Mouse (Mus musculus): ENCODE results near the gene Kcnv2. TPM values are rescaled to one million over a fixed set of nuclear protein-coding genes. Genes with fewer than 3 reads are reported as not detected.

The Kcnv2 gene
- polyA plus RNA-seq, 1 experiment from 2014 or later, result 0.13 TPM

DNA sequence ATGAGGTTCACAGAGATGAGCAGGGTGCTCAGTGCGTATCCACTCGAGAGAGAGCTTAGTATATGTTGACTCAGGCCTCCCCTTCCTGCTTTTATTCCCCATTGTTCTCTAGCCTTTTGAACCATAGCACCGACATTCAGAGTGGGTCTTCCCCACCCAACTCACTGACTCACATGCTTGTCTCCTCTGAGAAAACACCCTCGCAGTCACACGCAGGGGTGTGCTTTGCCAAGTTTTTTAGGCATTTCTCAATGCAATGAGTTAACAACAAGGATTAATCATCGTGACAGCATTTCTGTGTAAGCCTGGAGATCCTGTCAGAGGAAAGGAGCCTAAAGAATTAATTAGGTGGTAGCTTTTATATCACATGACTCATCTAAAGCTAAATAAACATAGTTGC is 29.3 kb downstream of the Kcnv2 start:
- no peak overlapping the region for H3K4me3 ChIP-seq (ENCODE audit: low read length)
- 53% methylated on average over 6 of the region's 6 CpGs for WGBS
- ATAC-seq, result 0 out of 2 replicates have a peak, but pooled peaks have one; percentile 34
- H3K27ac ChIP-seq (ENCODE audit: low read depth, low read length), result no peak overlapping the region
- no peaks in the 10 kb centered on the region for H3K27me3 ChIP-seq (replicated peaks; ENCODE audit: control insufficient read depth, insufficient read depth, low read length)
- H3K4me1 ChIP-seq (ENCODE audit: control insufficient read depth, insufficient read depth, low read depth, low read length), result no peaks in the 10 kb centered on the region
- H3K9ac ChIP-seq (ENCODE audit: low read depth, low read length), result no peak overlapping the region
- no peaks in the 10 kb centered on the region for H3K36me3 ChIP-seq (ENCODE audit: control insufficient read depth, insufficient read depth, low read length)
- no peaks in the 10 kb centered on the region for H3K9me3 ChIP-seq (ENCODE audit: control insufficient read depth, low read length)
- H3K4me2 ChIP-seq (ENCODE audit: low read length), result no peak overlapping the region

- no peak overlapping the region for H3K4me2 ChIP-seq (ENCODE audit: low read length)
- H3K4me3 ChIP-seq (ENCODE audit: low read length), result no peak overlapping the region
- no peaks in the 10 kb centered on the region; the same call in 1 of the 2 replicates for H3K4me1 ChIP-seq (ENCODE audit: control insufficient read depth, insufficient read depth, low read depth, low read length)
- no peaks in the 10 kb centered on the region for H3K36me3 ChIP-seq (ENCODE audit: control insufficient read depth, insufficient read depth, low read length)
- no peaks in the 10 kb centered on the region for H3K9me3 ChIP-seq (ENCODE audit: control insufficient read depth, low read length)
- H3K9ac ChIP-seq (ENCODE audit: low read depth, low read length), result no peak overlapping the region
- no peak for ATAC-seq
- H3K27me3 ChIP-seq (replicated peaks; ENCODE audit: control insufficient read depth, insufficient read depth, low read length), result no peaks in the 10 kb centered on the region
- H3K27ac ChIP-seq (ENCODE audit: low read depth, low read length), result no peak overlapping the region
These were observed 38.0 kb downstream of the Kcnv2 start for GRCm38 (mm10) chr19:27360381-27360780.

DNA sequence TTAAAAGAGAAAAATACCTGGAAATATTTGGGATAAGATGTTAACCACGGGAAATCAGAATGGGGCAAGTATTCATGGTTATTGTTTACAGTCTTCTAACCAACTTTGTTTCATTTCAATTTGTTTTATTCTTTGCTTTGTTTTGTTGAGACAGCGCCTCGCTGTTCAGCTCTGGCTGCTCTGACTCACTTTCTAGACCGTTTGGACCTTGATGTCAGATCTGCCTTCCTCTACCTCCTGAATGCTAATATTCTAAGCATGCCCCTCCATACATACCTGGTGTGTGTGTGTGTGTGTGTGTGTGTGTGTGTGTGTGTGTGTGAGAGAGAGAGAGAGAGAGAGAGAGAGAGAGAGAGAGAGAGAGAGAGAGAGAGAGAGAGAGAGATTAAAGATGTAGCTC is 41.5 kb downstream of the Kcnv2 start:
- ATAC-seq, result no peak
- 62% methylated on average over 4 of the region's 4 CpGs for WGBS

DNA sequence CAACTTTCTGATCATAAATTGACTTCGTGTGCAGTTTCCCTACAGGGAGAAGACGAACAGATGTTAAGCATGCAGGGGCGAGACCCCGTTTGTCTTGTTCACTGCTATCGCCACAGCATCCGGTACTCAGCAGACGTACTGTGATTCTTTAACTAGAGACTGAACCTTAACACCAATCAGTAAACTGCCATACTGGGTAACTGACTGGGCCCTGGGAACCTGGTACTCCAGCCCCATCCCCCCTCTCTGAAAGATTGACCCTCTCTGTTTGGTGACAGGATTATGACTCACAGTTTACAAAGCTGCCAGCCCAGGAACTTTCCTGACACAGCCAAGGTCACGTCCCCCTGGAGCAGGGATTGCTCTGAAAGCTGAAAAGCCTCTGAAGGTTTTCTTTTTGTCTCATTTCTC is 42.1 kb downstream of the Kcnv2 start:
- Histone ChIP-seq H3K9ac (ENCODE audit: low read depth, low read length) (no peak overlapping the region), H3K4me2 (ENCODE audit: low read length) (peak overlapping the region; percentile 30), H3K27ac (ENCODE audit: low read depth, low read length) (no peak overlapping the region), H3K4me3 (ENCODE audit: low read length) (no peak overlapping the region), H3K9me3 (ENCODE audit: control insufficient read depth, low read length) (no peaks in the 10 kb centered on the region), H3K4me1 (ENCODE audit: control insufficient read depth, insufficient read depth, low read depth, low read length) (no peaks in the 10 kb centered on the region; the same call in 1 of the 2 replicates), H3K27me3 (replicated peaks; ENCODE audit: control insufficient read depth, insufficient read depth, low read length) (no peaks in the 10 kb centered on the region), H3K36me3 (ENCODE audit: control insufficient read depth, insufficient read depth, low read length) (no peaks in the 10 kb centered on the region)
- peak; percentile 48; the same call in 1 of the 2 replicates for ATAC-seq
- WGBS, result 19% methylated on average over 8 of the region's 8 CpGs

More for the DNA sequence above, 41.5 kb downstream of the Kcnv2 start:
- Histone ChIP-seq H3K36me3 (ENCODE audit: control insufficient read depth, insufficient read depth, low read length) (no peaks in the 10 kb centered on the region), H3K9me3 (ENCODE audit: control insufficient read depth, low read length) (no peaks in the 10 kb centered on the region), H3K4me3 (ENCODE audit: low read length) (no peak overlapping the region), H3K27me3 (replicated peaks; ENCODE audit: control insufficient read depth, insufficient read depth, low read length) (no peaks in the 10 kb centered on the region), H3K9ac (ENCODE audit: low read depth, low read length) (no peak overlapping the region), H3K27ac (ENCODE audit: low read depth, low read length) (no peak overlapping the region), H3K4me1 (ENCODE audit: control insufficient read depth, insufficient read depth, low read depth, low read length) (no peaks in the 10 kb centered on the region; the same call in 1 of the 2 replicates), H3K4me2 (ENCODE audit: low read length) (no peak overlapping the region; the same call in 1 of the 2 replicates)

GRCm38 (mm10) chr19:27366113-27366746 is 43.8 kb downstream of the Kcnv2 start:
- H3K27ac ChIP-seq (ENCODE audit: low read depth, low read length), result no peak overlapping the region
- H3K36me3 ChIP-seq (ENCODE audit: control insufficient read depth, insufficient read depth, low read length), result no peaks in the 10 kb centered on the region
- 88% methylated on average over 10 of the region's 10 CpGs for WGBS
- H3K4me2 ChIP-seq (ENCODE audit: low read length), result no peak overlapping the region
- no peaks in the 10 kb centered on the region for H3K9me3 ChIP-seq (ENCODE audit: control insufficient read depth, low read length)
- no peak overlapping the region for H3K4me3 ChIP-seq (ENCODE audit: low read length)
- no peak overlapping the region for H3K9ac ChIP-seq (ENCODE audit: low read depth, low read length)
- ATAC-seq, result no peak
- H3K4me1 ChIP-seq (ENCODE audit: control insufficient read depth, insufficient read depth, low read depth, low read length), result no peaks in the 10 kb centered on the region; the same call in 1 of the 2 replicates
- H3K27me3 ChIP-seq (replicated peaks; ENCODE audit: control insufficient read depth, insufficient read depth, low read length), result no peaks in the 10 kb centered on the region

DNA sequence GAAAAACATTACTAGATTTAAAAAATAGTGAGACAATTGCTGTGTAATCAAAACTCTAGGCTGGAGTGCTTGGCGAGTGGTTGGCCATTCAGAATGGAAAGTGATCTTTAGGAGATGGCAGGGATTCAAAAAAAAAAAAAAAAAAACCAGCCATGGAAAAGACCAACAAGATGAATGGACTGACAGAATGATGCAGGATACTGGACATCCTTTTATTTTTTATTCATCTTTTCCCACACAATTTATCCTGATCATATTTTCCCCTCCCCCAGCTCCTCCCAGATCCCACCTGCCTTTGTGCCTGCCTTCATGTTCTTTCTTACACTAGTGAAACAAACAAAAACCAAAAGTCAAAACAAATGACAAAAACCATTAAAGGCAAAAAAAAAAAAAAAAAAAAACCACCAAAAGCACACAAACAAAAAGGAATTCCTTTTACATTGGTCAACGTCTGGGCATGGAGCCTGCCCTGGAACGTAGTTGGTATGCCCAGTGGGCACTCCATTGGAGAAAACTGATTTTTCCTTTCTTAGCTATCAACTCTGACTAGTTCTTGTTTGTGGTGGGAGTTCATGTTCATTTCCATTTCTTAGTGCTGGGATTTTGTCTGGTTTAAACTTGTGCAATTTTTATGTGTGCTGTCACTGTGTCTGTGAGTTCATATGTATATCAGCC is 47.2 kb downstream of the Kcnv2 start:
- 61% methylated on average over 3 of the region's 3 CpGs for WGBS
- Histone ChIP-seq H3K4me1 (ENCODE audit: control insufficient read depth, insufficient read depth, low read depth, low read length) (no peaks in the 10 kb centered on the region), H3K4me3 (ENCODE audit: low read length) (no peak overlapping the region), H3K4me2 (ENCODE audit: low read length) (no peak overlapping the region), H3K27me3 (replicated peaks; ENCODE audit: control insufficient read depth, insufficient read depth, low read length) (no peaks in the 10 kb centered on the region), H3K9ac (ENCODE audit: low read depth, low read length) (no peak overlapping the region), H3K9me3 (ENCODE audit: control insufficient read depth, low read length) (no peaks in the 10 kb centered on the region), H3K27ac (ENCODE audit: low read depth, low read length) (no peak overlapping the region), H3K36me3 (ENCODE audit: control insufficient read depth, insufficient read depth, low read length) (no peaks in the 10 kb centered on the region)
- ATAC-seq, result no peak

GRCm38 (mm10) chr19:27370174-27370573 is 47.8 kb downstream of the Kcnv2 start:
- H3K4me2 ChIP-seq (ENCODE audit: low read length), result no peak overlapping the region
- no peaks in the 10 kb centered on the region for H3K9me3 ChIP-seq (ENCODE audit: control insufficient read depth, low read length)
- H3K4me1 ChIP-seq (ENCODE audit: control insufficient read depth, insufficient read depth, low read depth, low read length), result no peaks in the 10 kb centered on the region
- no peak overlapping the region for H3K9ac ChIP-seq (ENCODE audit: low read depth, low read length)
- no peak overlapping the region for H3K4me3 ChIP-seq (ENCODE audit: low read length)
- H3K27ac ChIP-seq (ENCODE audit: low read depth, low read length), result no peak overlapping the region
- 86% methylated on average over 2 of the region's 2 CpGs for WGBS
- H3K36me3 ChIP-seq (ENCODE audit: control insufficient read depth, insufficient read depth, low read length), result no peaks in the 10 kb centered on the region
- no peak for ATAC-seq
- no peaks in the 10 kb centered on the region for H3K27me3 ChIP-seq (replicated peaks; ENCODE audit: control insufficient read depth, insufficient read depth, low read length)

- Histone ChIP-seq H3K27ac (ENCODE audit: low read depth, low read length) (no peak overlapping the region), H3K4me2 (ENCODE audit: low read length) (no peak overlapping the region), H3K27me3 (replicated peaks; ENCODE audit: control insufficient read depth, insufficient read depth, low read length) (no peaks in the 10 kb centered on the region), H3K9me3 (ENCODE audit: control insufficient read depth, low read length) (no peaks in the 10 kb centered on the region), H3K4me1 (ENCODE audit: control insufficient read depth, insufficient read depth, low read depth, low read length) (no peaks in the 10 kb centered on the region), H3K4me3 (ENCODE audit: low read length) (no peak overlapping the region), H3K9ac (ENCODE audit: low read depth, low read length) (no peak overlapping the region), H3K36me3 (ENCODE audit: control insufficient read depth, insufficient read depth, low read length) (no peaks in the 10 kb centered on the region)
- no peak for ATAC-seq
- 90% methylated on average over 2 of the region's 2 CpGs for WGBS
These were observed 48.4 kb downstream of the Kcnv2 start for GRCm38 (mm10) chr19:27370784-27371183.

- ATAC-seq, result 0 out of 2 replicates have a peak, but pooled peaks have one; percentile 17
- no peak overlapping the region for H3K27ac ChIP-seq (ENCODE audit: low read depth, low read length)
- 79% methylated on average over 2 of the region's 2 CpGs for WGBS
These were observed 57.5 kb downstream of the Kcnv2 start for GRCm38 (mm10) chr19:27379712-27380401.

More at GRCm38 (mm10) chr19:27379712-27380401, 57.5 kb downstream of the Kcnv2 start:
- no peaks in the 10 kb centered on the region for H3K4me1 ChIP-seq (ENCODE audit: control insufficient read depth, insufficient read depth, low read depth, low read length)
- no peak overlapping the region for H3K9ac ChIP-seq (ENCODE audit: low read depth, low read length)
- no peak overlapping the region for H3K4me2 ChIP-seq (ENCODE audit: low read length)
- no peaks in the 10 kb centered on the region; the same call in none of the 2 replicates for H3K36me3 ChIP-seq (ENCODE audit: control insufficient read depth, insufficient read depth, low read length)
- H3K4me3 ChIP-seq (ENCODE audit: low read length), result no peak overlapping the region
- H3K27me3 ChIP-seq (replicated peaks; ENCODE audit: control insufficient read depth, insufficient read depth, low read length), result no peaks in the 10 kb centered on the region
- no peaks in the 10 kb centered on the region for H3K9me3 ChIP-seq (ENCODE audit: control insufficient read depth, low read length)

All from hindbrain, embryonic 16.5 days (tissue).